Mouse (Mus musculus): Measurements from ENCODE around the gene Padi6. TPM values are rescaled to one million over a fixed set of nuclear protein-coding genes. Genes with fewer than 3 reads are reported as not detected.

The Padi6 gene
- polyA plus RNA-seq, 1 experiment from 2014 or later: not detected

- no peaks in the 10 kb centered on the region for H3K36me3 ChIP-seq (ENCODE audit: control insufficient read depth, insufficient read depth, low read length)
Measured at GRCm38 (mm10) chr4:140689873-140690655, 52.4 kb downstream of the Padi6 start.

GRCm38 (mm10) chr4:140688826-140689425 is 53.5 kb downstream of the Padi6 start:
- H3K4me3 ChIP-seq (ENCODE audit: low read depth, low read length): no peak overlapping the region
- peaks cover 7% of the 10 kb centered on the region; the same call in 1 of the 2 replicates for H3K4me1 ChIP-seq (replicated peaks; ENCODE audit: control insufficient read depth, insufficient read depth, low read length)
- H3K4me2 ChIP-seq (replicated peaks; ENCODE audit: low read depth, low read length): no peak overlapping the region
- no peaks in the 10 kb centered on the region for H3K36me3 ChIP-seq (ENCODE audit: control insufficient read depth, insufficient read depth, low read length)
- H3K27ac ChIP-seq (ENCODE audit: low read depth, low read length): no peak overlapping the region
- 83% methylated on average over 5 of the region's 5 CpGs for WGBS
- H3K9ac ChIP-seq (ENCODE audit: low read depth, low read length): no peak overlapping the region
- ATAC-seq (ENCODE audit: low FRiP score): no peak
- no peak for DNase-seq (ENCODE audit: low spot score)
- H3K9me3 ChIP-seq (ENCODE audit: control insufficient read depth, low read length): no peaks in the 10 kb centered on the region
- no peaks in the 10 kb centered on the region for H3K27me3 ChIP-seq (ENCODE audit: control insufficient read depth, insufficient read depth, low read length)

More at GRCm38 (mm10) chr4:140689873-140690655, 52.4 kb downstream of the Padi6 start:
- WGBS: 77% methylated on average over 16 of the region's 16 CpGs
- H3K9ac ChIP-seq (ENCODE audit: low read depth, low read length): no peak overlapping the region
- no peak overlapping the region for H3K4me2 ChIP-seq (replicated peaks; ENCODE audit: low read depth, low read length)
- ATAC-seq (ENCODE audit: low FRiP score) (no peak), DNase-seq (ENCODE audit: low spot score) (no peak)
- H3K9me3 ChIP-seq (ENCODE audit: control insufficient read depth, low read length): no peaks in the 10 kb centered on the region
- H3K27me3 ChIP-seq (ENCODE audit: control insufficient read depth, insufficient read depth, low read length): no peaks in the 10 kb centered on the region
- no peak overlapping the region for H3K4me3 ChIP-seq (ENCODE audit: low read depth, low read length)
- H3K4me1 ChIP-seq (replicated peaks; ENCODE audit: control insufficient read depth, insufficient read depth, low read length): no peaks in the 10 kb centered on the region
- H3K27ac ChIP-seq (ENCODE audit: low read depth, low read length): no peak overlapping the region

- Histone ChIP-seq H3K9me3 (ENCODE audit: control insufficient read depth, low read length) (no peaks in the 10 kb centered on the region), H3K4me2 (replicated peaks; ENCODE audit: low read depth, low read length) (no peak overlapping the region), H3K9ac (ENCODE audit: low read depth, low read length) (no peak overlapping the region), H3K27me3 (ENCODE audit: control insufficient read depth, insufficient read depth, low read length) (no peaks in the 10 kb centered on the region), H3K4me3 (ENCODE audit: low read depth, low read length) (no peak overlapping the region), H3K27ac (ENCODE audit: low read depth, low read length) (no peak overlapping the region), H3K4me1 (replicated peaks; ENCODE audit: control insufficient read depth, insufficient read depth, low read length) (peaks cover 7% of the 10 kb centered on the region; the same call in 1 of the 2 replicates), H3K36me3 (ENCODE audit: control insufficient read depth, insufficient read depth, low read length) (no peaks in the 10 kb centered on the region)
- ATAC-seq (ENCODE audit: low FRiP score) (no peak), DNase-seq (ENCODE audit: low spot score) (no peak)
- WGBS: 69% methylated on average over 12 of the region's 12 CpGs
Measured at GRCm38 (mm10) chr4:140688044-140688825, 54.2 kb downstream of the Padi6 start.

- no peak for DNase-seq (ENCODE audit: low spot score)
- Histone ChIP-seq H3K9ac (ENCODE audit: low read depth, low read length) (no peak overlapping the region), H3K36me3 (ENCODE audit: control insufficient read depth, insufficient read depth, low read length) (no peaks in the 10 kb centered on the region), H3K27me3 (ENCODE audit: control insufficient read depth, insufficient read depth, low read length) (no peaks in the 10 kb centered on the region; the same call in 1 of the 2 replicates), H3K4me1 (replicated peaks; ENCODE audit: control insufficient read depth, insufficient read depth, low read length) (peaks cover 7% of the 10 kb centered on the region; the same call in 1 of the 2 replicates), H3K27ac (ENCODE audit: low read depth, low read length) (no peak overlapping the region), H3K9me3 (ENCODE audit: control insufficient read depth, low read length) (no peaks in the 10 kb centered on the region), H3K4me2 (replicated peaks; ENCODE audit: low read depth, low read length) (no peak overlapping the region), H3K4me3 (ENCODE audit: low read depth, low read length) (no peak overlapping the region)
- WGBS: 51% methylated on average over 6 of the region's 6 CpGs
- ATAC-seq (ENCODE audit: low FRiP score): no peak
Measured at GRCm38 (mm10) chr4:140684881-140685303, 57.6 kb downstream of the Padi6 start.

- WGBS: 15% methylated on average over 16 of the region's 16 CpGs
- peak; percentile 67 for DNase-seq (ENCODE audit: low spot score)
- Histone ChIP-seq H3K4me3 (ENCODE audit: low read depth, low read length) (no peak overlapping the region), H3K27ac (ENCODE audit: low read depth, low read length) (peak overlapping the region; percentile 56; the same call in 1 of the 2 replicates), H3K4me2 (replicated peaks; ENCODE audit: low read depth, low read length) (peak overlapping the region; percentile 20; the same call in 1 of the 2 replicates), H3K9ac (ENCODE audit: low read depth, low read length) (no peak overlapping the region), H3K27me3 (ENCODE audit: control insufficient read depth, insufficient read depth, low read length) (no peaks in the 10 kb centered on the region; the same call in 1 of the 2 replicates), H3K36me3 (ENCODE audit: control insufficient read depth, insufficient read depth, low read length) (no peaks in the 10 kb centered on the region), H3K9me3 (ENCODE audit: control insufficient read depth, low read length) (no peaks in the 10 kb centered on the region), H3K4me1 (replicated peaks; ENCODE audit: control insufficient read depth, insufficient read depth, low read length) (peaks cover 7% of the 10 kb centered on the region; the same call in 1 of the 2 replicates)
- ATAC-seq (ENCODE audit: low FRiP score): peak; percentile 65
Measured at GRCm38 (mm10) chr4:140684141-140684871, 58.1 kb downstream of the Padi6 start.

- Histone ChIP-seq H3K4me1 (replicated peaks; ENCODE audit: control insufficient read depth, insufficient read depth, low read length) (peaks cover 7% of the 10 kb centered on the region; the same call in 1 of the 2 replicates), H3K4me2 (replicated peaks; ENCODE audit: low read depth, low read length) (no peak overlapping the region), H3K27ac (ENCODE audit: low read depth, low read length) (no peak overlapping the region), H3K36me3 (ENCODE audit: control insufficient read depth, insufficient read depth, low read length) (no peaks in the 10 kb centered on the region), H3K4me3 (ENCODE audit: low read depth, low read length) (no peak overlapping the region), H3K9me3 (ENCODE audit: control insufficient read depth, low read length) (no peaks in the 10 kb centered on the region), H3K27me3 (ENCODE audit: control insufficient read depth, insufficient read depth, low read length) (no peaks in the 10 kb centered on the region; the same call in 1 of the 2 replicates), H3K9ac (ENCODE audit: low read depth, low read length) (no peak overlapping the region)
- DNase-seq (ENCODE audit: low spot score) (peak; percentile 32), ATAC-seq (ENCODE audit: low FRiP score) (no peak)
- WGBS: 35% methylated on average over 8 of the region's 8 CpGs
Measured at GRCm38 (mm10) chr4:140683608-140684007, 58.8 kb downstream of the Padi6 start.

- Histone ChIP-seq H3K4me3 (ENCODE audit: low read depth, low read length) (no peak overlapping the region), H3K27me3 (ENCODE audit: control insufficient read depth, insufficient read depth, low read length) (no peaks in the 10 kb centered on the region; the same call in 1 of the 2 replicates), H3K36me3 (ENCODE audit: control insufficient read depth, insufficient read depth, low read length) (no peaks in the 10 kb centered on the region), H3K4me1 (replicated peaks; ENCODE audit: control insufficient read depth, insufficient read depth, low read length) (peaks cover 7% of the 10 kb centered on the region; the same call in 1 of the 2 replicates), H3K9ac (ENCODE audit: low read depth, low read length) (no peak overlapping the region), H3K9me3 (ENCODE audit: control insufficient read depth, low read length) (no peaks in the 10 kb centered on the region), H3K27ac (ENCODE audit: low read depth, low read length) (no peak overlapping the region), H3K4me2 (replicated peaks; ENCODE audit: low read depth, low read length) (no peak overlapping the region)
- no peak for ATAC-seq (ENCODE audit: low FRiP score)
- no peak for DNase-seq (ENCODE audit: low spot score)
- 72% methylated on average over 8 of the region's 8 CpGs for WGBS
Measured at GRCm38 (mm10) chr4:140680731-140681397, 61.6 kb downstream of the Padi6 start.

Measured in hindbrain, embryonic 11.5 days (tissue).